9 mouse cellular contexts compared by ENCODE assay signal in the genomic region with DNA sequence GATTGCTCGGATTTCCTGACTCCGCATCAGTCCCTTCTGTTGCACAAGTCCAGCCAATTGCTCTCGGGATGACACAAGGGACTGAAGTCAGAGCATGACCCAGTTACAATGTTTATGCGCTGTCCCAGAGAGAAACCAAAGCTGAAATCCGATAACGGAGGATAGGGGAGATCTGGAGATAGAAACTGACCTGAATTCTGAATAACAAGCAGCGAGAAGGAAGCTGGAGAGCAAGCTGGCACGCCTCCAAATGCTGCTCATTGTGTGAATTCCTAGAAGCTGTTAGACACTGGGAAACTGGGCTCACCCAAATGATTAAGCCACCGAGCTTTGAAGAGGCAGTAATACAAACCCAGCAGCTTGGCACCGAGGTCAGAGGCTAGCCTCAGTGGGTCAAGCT. TPM values are rescaled to one million over a fixed set of nuclear protein-coding genes. Genes with fewer than 3 reads are reported as not detected.
A peak's percentile ranks its signal among the peaks of the same experiment; 100 is the strongest.
DNase-seq lines count a peak whose midpoint lies in the region; ATAC-seq lines count a peak whose summit lies in the region.
"Had no signal": no experiment of that assay in that cellular context is flagged by ENCODE, and none has a peak within 500 bp of the region (broad histone marks: within the 10 kb centered on the region; RNA-seq: fewer than 3 reads in every experiment).

No protein-coding gene starts in this region.

- H3K27ac ChIP-seq in hindbrain, embryonic 14.5 days, result no peak overlapping the region
- H3K27ac ChIP-seq: liver, embryonic 13.5 days had no signal

- 38% methylated on average over 10 of the region's 10 CpGs for WGBS in hindbrain, embryonic 14.5 days

- no peak for ATAC-seq in hindbrain, embryonic 14.5 days (ENCODE audit: low FRiP score)

- H3K27me3 ChIP-seq in hindbrain, embryonic 14.5 days (ENCODE audit: control insufficient read depth, insufficient read depth, low read length), result no peaks in the 10 kb centered on the region
- H3K27me3 ChIP-seq: liver, embryonic 13.5 days had no signal

- peak; percentile 50 for DNase-seq in NIH3T3 (ENCODE audit: low read depth)
- peak; percentile 37 for DNase-seq in brain, embryonic 18.5 days (ENCODE audit: low read depth, low spot score)
- DNase-seq in frontal cortex, postnatal 14 days (ENCODE audit: low spot score in 2 of 2), result peak; percentile 17 to 40
- peak; percentile 69 for DNase-seq in hindbrain, embryonic 14.5 days (ENCODE audit: low spot score)
- DNase-seq in layer of hippocampus, adult 9-11 months, result peak; percentile 32
- peak; percentile 80 to 83 for DNase-seq in lung, postnatal 4 days
- peak; percentile 76 for DNase-seq in testis, postnatal 10 days (ENCODE audit: low spot score)
- DNase-seq in thymus, postnatal 36 days, result no peak
- DNase-seq: liver, embryonic 13.5 days had no signal

- H3K4me3 ChIP-seq in hindbrain, embryonic 14.5 days (replicated peaks; ENCODE audit: low read length), result no peak overlapping the region
- H3K4me3 ChIP-seq: liver, embryonic 13.5 days had no signal

- no peaks in the 10 kb centered on the region for H3K36me3 ChIP-seq in hindbrain, embryonic 14.5 days (replicated peaks; ENCODE audit: control insufficient read depth, insufficient read depth)
- H3K36me3 ChIP-seq: liver, embryonic 13.5 days had no signal

- no peak overlapping the region for H3K4me2 ChIP-seq in hindbrain, embryonic 14.5 days (replicated peaks)
- H3K4me2 ChIP-seq: liver, embryonic 13.5 days had no signal

- H3K9ac ChIP-seq in hindbrain, embryonic 14.5 days, result no peak overlapping the region
- H3K9ac ChIP-seq: liver, embryonic 13.5 days had no signal

- H3K4me1 ChIP-seq in hindbrain, embryonic 14.5 days (replicated peaks; ENCODE audit: control insufficient read depth, insufficient read depth, low read length), result peaks cover 7% of the 10 kb centered on the region; the same call in 1 of the 2 replicates
- H3K4me1 ChIP-seq: liver, embryonic 13.5 days had no signal

- H3K9me3 ChIP-seq in hindbrain, embryonic 14.5 days (ENCODE audit: control insufficient read depth, low read length), result no peaks in the 10 kb centered on the region
- H3K9me3 ChIP-seq: liver, embryonic 13.5 days had no signal

RNA-seq across cellular contexts. Expression of gene Arrdc4, which starts 31.5 kb away (rescaled TPM):
- polyA plus RNA-seq in hindbrain, embryonic 14.5 days (2014; fragmentation: Nextera tagmentation; extraction: Ambion mirVana), result 30.4 and 30.5 TPM in 2 replicates

Comparison
In these comparisons a context has a peak if more than half of its experiments do, and no peak if none do; other contexts are left out.
1. DNase-seq: peak in NIH3T3 (single experiment), brain, embryonic 18.5 days (single experiment), frontal cortex, postnatal 14 days (2 of 2), hindbrain, embryonic 14.5 days (single experiment), layer of hippocampus, adult 9-11 months (single experiment), lung, postnatal 4 days (2 of 2) and testis, postnatal 10 days (single experiment); none in thymus, postnatal 36 days (0 of 2).